Mouse (Mus musculus) midbrain, embryonic 13.5 days (tissue): ENCODE data around the gene Dusp5. TPM values are rescaled to one million over a fixed set of nuclear protein-coding genes. Genes with fewer than 3 reads are reported as not detected.

Source experiments
- polyA plus RNA-seq: library from polyadenylated mRNA; unstranded; fragments of >200 nt; fragmentation: Nextera tagmentation; extraction: Ambion mirVana; gene quantifications from 2 replicates; pipeline ENCODE4 v1.2.1, GENCODE M21; 2015

Gene Dusp5
- polyA plus RNA-seq, 1 experiment from 2014 or later = 1.2 TPM

Other genes with a start within 250 kb of the Dusp5 start
- gene Mxi1, start 218.6 kb upstream of the Dusp5 start, polyA plus RNA-seq = 32.4 and 50.7 TPM in 2 replicates
- gene Gm10197, start 157.3 kb upstream of the Dusp5 start, polyA plus RNA-seq = not detected in 2 replicates
- gene Smndc1, start 138.5 kb upstream of the Dusp5 start, polyA plus RNA-seq = 42.6 and 46.8 TPM in 2 replicates
- gene Nutf2-ps1, start 60.0 kb downstream of the Dusp5 start, polyA plus RNA-seq = 316 and 335 TPM in 2 replicates
- gene Smc3, start 71.3 kb downstream of the Dusp5 start, polyA plus RNA-seq = 76.0 and 80.0 TPM in 2 replicates
- 0.84 and 1.4 TPM in 2 replicates for gene Rbm20, start 148.2 kb downstream of the Dusp5 start, polyA plus RNA-seq